Mouse (Mus musculus) monocyte, adult 5-6 weeks (primary cell): ENCODE data around the gene Prpf38b. TPM values are rescaled to one million over a fixed set of nuclear protein-coding genes. Genes with fewer than 3 reads are reported as not detected.
"Not testable (repeated sequence)": the region's sequence is repeated elsewhere in the genome, so short reads cannot be mapped to it uniquely, and the experiment has no call there.

Experiments
- ATAC-seq: fragments of 153-309, 156-312 bp; replicated peaks from 2 replicates; pipeline ENCODE4 v1.8.0; 2017; ENCODE audit warnings: mild to moderate bottlenecking; ENCODE audit not compliant: low TSS enrichment, insufficient number of reproducible peaks, severe bottlenecking, poor library complexity, low FRiP score
- total RNA-seq: library from RNA; stranded (forward); fragments of 200-1000, 200-491, 200-594 nt; gene quantifications from 3 replicates; pipeline ENCODE4 v1.2.3, GENCODE M21; 2017

Gene Prpf38b
- total RNA-seq, 1 experiment from 2014 or later: 383 TPM

DNA sequence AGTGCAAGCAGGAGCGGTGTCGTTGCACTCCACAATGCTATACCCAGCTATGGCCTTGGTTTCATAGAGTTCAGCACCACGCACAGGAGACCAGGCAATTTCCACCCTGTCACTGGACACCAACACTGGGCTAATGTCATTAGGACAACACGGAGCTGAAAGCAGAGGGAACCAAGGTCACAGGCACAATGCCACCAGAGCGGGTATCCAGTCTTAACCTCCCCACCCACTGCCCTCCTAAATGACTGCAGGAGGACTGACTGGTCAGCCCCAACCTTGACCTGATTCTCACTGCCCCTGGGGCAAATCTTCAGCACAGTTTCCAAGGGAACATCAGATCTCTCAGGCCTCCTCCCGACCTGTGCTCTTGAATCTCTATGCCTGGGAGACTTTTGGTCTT is 40.9 kb downstream of the Prpf38b start:
- no peak for ATAC-seq

GRCm38 (mm10) chr3:108867449-108867848 is 44.1 kb downstream of the Prpf38b start:
- ATAC-seq: no peak

- ATAC-seq: no peak
Measured at GRCm38 (mm10) chr3:108865676-108866075, 45.9 kb downstream of the Prpf38b start.

DNA sequence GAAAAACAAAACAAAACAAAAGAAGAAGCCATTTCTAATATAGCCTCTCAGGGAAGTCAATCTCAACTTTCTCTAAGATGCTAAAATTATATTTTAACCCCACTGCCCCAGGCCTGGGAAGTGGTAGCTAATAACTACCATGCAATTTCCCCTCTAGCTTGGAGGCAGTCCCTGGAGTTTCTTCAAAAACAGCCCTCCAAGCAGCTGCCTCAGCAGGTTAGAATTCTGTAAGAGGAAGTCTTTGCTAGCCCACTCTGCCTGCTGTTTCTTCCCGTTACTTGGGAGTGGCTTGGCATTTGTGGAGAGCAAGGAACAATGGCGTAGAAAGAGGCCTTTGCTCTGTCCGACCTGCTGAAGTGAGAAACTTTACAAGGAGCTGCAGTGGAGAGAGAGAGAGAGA is 46.4 kb downstream of the Prpf38b start:
- ATAC-seq: no peak

- ATAC-seq: no peak
Measured at GRCm38 (mm10) chr3:108863091-108863490, 48.4 kb downstream of the Prpf38b start.

DNA sequence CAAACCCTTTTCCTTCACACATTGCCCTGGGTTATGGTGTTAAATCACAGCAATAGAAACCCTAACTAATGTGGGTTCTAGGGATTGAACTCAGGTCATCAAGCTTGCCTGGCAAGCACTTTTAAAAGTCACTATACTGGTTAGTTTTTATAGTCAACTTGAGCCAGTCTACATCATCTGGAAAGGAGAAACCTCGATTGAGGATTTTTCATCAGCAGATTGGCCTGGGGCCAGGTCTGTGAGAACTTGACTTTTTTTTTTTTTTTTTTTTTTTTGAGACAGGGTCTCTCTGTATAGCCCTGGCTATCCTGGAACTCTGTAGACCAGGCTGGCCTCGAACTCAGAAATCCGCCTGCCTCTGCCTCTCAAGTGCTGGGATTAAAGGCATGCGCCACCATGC is 49.2 kb downstream of the Prpf38b start:
- ATAC-seq: not testable (repeated sequence)

DNA sequence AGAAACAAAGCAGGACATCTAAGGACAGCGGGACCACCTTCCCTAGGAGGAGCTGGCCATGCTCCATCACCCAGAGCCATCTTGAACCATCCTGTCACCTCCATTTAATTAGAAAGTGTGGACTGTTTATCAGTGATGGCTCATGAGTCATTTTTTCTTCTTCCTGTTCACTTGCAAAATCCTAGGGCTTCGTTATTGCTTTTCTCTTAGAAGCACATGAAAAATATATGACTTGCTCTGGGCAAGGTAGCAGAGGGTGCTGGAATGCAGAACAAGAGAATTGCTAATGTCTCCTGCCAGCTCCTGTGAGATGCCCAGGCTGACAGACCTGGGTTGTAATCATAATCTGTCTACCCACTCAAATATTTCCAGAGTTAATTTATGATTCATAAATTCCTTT is 50.7 kb downstream of the Prpf38b start:
- no peak for ATAC-seq

GRCm38 (mm10) chr3:108858231-108858770 is 53.2 kb downstream of the Prpf38b start:
- no peak for ATAC-seq

DNA sequence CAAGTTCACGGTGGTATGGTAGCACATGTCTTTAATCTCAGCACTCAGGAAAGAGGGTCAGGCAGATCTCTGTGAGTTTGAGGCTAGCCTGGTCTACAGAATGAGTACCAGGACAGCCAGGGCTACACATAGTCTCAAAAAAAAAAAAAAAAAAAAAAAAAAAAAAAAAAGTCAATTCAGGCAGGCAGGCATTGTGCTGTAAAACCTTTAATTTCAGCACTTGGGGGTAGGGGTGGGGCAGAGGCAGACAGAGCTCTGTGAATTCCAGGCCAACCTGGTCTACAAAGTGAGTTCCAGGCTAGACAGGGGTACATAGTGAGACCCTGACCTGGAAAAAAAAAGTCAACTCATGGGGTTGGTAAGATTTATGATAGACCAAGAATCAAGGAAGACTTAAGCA is 53.8 kb downstream of the Prpf38b start:
- ATAC-seq: no peak

DNA sequence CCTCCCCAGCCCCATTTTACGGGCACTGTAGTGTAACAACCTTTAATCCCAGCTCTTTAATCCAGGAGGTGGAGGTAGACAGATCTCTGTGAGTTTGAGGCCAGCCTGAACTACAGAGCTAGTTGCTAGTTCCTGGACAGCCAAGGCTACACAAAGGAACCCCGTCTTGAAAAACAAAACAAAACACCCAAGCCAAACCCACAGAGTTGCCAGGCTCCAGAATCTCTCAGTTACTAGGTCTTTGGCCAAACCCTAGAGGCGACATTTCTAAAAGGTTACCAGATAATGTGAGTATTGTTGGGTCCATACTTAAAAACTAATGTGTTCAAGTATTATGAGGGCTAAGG is 54.4 kb downstream of the Prpf38b start:
- ATAC-seq: no peak

GRCm38 (mm10) chr3:108856386-108857123 is 55.0 kb downstream of the Prpf38b start:
- ATAC-seq: peak; percentile 28; the same call in 1 of the 2 replicates

DNA sequence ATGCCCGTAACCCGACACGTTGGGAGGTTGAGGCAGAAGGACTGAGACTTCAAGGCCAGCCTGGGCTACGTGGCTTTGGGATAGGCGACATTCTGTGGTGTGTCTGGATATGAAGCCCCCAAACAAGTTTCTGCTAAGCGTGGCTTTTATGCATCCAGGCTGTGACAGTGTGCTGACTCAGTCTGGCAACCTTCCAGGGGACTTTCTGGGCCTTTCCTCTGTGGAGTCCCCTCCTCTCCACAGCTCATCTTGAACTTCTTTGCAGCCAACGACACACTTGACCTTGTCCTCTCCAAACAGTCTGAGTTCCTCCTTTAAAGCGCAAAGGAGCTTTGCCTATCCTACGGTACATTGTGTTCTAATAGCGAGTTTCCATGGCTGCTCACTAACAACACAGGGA is 55.7 kb downstream of the Prpf38b start:
- 0 out of 2 replicates have a peak, but pooled peaks have one; percentile 9 for ATAC-seq

DNA sequence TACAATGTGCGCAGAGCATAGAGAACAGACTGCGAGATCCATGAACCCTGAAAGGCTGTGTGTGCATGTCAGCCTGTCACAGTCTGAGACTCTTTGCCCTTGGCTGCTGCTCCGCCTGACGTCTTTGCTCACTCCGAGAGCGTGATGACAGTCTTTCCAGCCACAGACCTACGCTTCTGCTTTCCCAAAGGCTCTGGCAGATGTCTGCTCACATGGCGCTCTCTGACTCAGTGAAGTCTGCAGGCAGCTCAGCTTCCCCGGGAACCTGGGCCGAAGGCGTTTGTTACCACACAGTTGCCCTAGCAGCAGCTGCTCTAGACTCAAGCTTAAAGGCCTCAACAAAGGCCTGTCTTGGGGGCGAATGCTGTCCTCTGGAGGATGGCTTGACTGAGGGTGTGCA is 56.2 kb downstream of the Prpf38b start:
- ATAC-seq: peak; percentile 71

DNA sequence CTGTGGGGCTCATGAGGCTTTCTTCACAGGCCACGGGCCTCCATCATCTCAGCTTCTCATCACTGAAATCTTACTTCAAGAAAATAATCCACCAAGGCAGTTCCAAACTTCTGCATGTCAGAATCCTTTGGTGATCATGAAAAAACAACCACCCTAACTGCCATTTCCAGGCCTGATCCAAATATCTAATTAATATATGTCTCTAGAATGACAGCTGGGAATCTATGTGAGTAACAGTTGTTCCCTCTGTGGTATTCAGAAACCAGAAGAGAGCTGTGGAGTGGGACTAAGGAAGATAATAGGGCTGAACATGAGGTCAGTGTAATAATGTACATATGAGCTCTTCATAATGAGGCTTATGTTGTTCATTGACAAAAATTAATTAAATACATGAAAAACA is 58.3 kb downstream of the Prpf38b start:
- ATAC-seq: no peak

Other genes with a start within 250 kb of the Prpf38b start
- 7.2 to 9.7 TPM (median 9.6 TPM) in 3 replicates for gene Gpsm2, start 189.4 kb downstream of the Prpf38b start, total RNA-seq
- not detected in 3 replicates for gene Aknad1, start 172.1 kb downstream of the Prpf38b start, total RNA-seq
- gene Stxbp3, start 71.2 kb downstream of the Prpf38b start, total RNA-seq: 93.4 to 111 TPM (median 93.8 TPM) in 3 replicates
- 0.53 to 0.68 TPM in 2 of 3 replicates, not detected in the other for gene Fndc7, start 21.7 kb downstream of the Prpf38b start, total RNA-seq
- gene Henmt1, start 28.1 kb upstream of the Prpf38b start, total RNA-seq: not detected in 3 replicates
- gene Gm9857, start 28.7 kb upstream of the Prpf38b start, total RNA-seq: not detected in 3 replicates
- 17.6 to 26.8 TPM (median 25.0 TPM) in 3 replicates for gene Fam102b, start 115.9 kb upstream of the Prpf38b start, total RNA-seq
- 1.4 TPM in 1 of 3 replicates, not detected in the others for gene Slc25a54, start 168.7 kb upstream of the Prpf38b start, total RNA-seq
- 33.5 to 62.0 TPM (median 44.1 TPM) in 3 replicates for gene Slc25a24, start 211.4 kb upstream of the Prpf38b start, total RNA-seq